Mouse (Mus musculus): ENCODE results near the gene Tead4.
"Not testable (repeated sequence)": the region's sequence is repeated elsewhere in the genome, so short reads cannot be mapped to it uniquely, and the experiment has no call there.

Gene Tead4

DNA sequence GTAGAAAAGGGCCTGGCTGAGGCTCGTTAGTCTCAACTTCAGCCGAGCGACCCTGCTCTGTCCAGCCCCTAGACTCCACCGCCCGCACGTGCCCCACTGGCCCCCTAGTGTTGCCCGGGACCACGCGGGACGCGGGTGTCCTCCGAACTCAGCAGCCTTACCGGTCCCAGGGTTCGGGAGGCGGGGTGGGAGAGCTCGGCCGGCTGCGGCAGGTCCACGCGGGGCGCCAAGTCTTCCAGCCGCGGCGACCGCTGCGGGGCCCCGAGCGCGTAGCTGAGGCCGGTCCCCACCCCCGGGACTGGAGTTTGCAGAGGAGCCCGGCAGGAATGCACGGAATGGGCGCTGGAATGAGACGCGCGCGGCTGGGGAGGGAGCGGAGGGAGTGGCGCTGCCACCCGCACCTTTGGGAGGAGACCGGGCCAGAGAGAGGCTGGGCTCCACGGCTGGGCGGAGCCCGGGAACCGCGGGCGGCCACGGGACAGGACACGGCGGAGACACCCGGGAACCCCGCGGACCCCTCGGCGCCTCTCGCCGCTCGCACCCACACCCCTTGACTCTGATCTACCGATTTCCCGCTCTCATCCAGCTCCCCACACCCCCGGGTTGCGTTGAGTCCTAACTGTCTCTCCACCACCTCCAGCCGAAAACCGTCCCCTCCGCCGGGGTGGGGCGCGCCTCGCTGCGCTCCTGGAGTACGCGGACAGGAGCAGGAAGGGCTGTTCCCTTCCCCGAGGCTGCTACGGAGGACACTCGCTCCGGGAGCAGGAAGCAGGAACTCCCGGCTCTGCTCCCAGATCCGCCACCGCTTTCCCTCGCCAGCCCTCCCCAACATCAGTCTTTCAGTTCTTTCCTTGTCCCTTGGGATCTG is at the start of gene Tead4:
TSS of gene Tead4 (minus strand) at position 690 of the 868 bp plus-strand sequence.
- DNase-seq (ENCODE audit: low spot score): peak; percentile 49

DNA sequence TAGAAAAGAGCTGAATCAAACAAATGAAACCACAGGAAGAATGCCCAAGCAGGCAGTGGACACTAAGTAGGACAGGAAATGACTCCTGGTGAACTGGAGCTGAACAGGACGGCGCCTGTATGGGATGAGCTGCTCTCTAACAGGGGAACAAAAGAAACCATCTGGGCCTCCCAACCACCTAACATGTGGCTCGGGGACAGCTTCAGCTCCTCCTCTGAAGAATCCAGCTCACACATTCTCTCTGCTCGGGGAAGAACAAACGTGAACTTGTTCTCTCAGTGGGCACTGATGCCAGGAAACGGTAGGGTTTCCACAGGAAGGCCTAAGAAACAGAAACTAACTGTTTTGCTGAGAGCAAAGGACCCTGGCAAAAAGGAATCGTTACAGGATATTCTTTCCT is 49.1 kb upstream of the Tead4 start:
- DNase-seq (ENCODE audit: low spot score): no peak

- DNase-seq (ENCODE audit: low spot score): no peak
Observed at GRCm38 (mm10) chr6:128346782-128347181, 46.2 kb upstream of the Tead4 start.

DNA sequence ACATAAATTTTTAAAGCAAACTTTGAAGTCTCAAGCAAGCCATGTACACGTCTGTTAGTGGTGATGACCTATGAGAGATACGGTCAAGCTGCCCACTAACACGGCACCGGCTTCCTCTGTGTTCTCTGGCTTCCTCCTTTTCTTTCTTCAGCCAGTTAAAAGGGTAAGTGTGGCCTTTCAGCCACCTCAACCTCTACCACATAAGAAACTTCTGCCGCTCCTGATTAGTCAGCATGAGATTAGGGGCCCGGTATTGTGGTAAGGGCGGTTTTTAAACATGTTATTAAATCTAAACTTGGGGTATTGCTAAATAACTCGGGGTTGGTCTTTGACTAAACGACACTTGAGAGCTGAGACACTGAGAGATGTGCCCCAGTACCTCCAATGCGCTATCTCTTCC is 45.0 kb upstream of the Tead4 start:
- no peak for DNase-seq (ENCODE audit: low spot score)

- DNase-seq (ENCODE audit: low spot score): no peak
Observed at GRCm38 (mm10) chr6:128341956-128342723, 41.5 kb upstream of the Tead4 start.

GRCm38 (mm10) chr6:128338876-128339275 is 38.3 kb upstream of the Tead4 start:
- DNase-seq (ENCODE audit: low spot score): no peak

- no peak for DNase-seq (ENCODE audit: low spot score)
Observed at GRCm38 (mm10) chr6:128337467-128337866, 36.8 kb upstream of the Tead4 start.

DNA sequence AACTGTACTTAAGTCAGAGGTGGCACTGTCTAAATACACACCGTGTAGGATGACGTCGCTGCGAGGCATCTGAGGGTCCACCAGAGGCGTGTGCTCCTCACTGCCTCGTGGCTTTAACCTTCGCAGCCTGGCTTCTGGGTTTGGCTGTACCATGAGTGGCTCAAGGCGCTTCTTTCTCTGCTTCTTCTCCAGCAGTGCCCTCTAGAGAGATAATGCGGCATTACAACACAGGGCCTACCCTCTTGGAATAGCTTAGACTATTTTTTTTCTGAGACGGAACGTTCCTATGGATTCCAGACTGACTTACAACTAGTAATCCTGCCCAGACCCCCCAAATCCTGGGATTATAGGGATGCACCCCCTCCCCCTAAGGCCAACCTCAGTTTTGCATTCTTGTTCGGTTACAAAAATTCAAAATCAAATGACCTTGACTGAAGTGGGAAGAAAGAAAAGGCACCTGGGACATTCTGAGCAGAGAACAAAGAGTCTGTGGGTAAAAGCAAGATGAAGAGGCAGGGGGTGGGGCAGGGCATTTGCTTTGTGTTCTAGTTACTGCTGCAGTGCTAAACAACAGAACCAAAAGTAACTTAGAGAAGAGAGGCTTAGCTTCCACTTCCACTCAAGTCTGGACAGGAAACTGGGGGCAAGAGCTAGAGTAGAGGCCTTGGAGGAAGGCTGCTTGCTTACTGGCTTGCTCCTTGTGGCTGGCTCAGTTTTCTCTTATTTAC is 33.9 kb upstream of the Tead4 start:
- DNase-seq (ENCODE audit: low spot score): no peak

DNA sequence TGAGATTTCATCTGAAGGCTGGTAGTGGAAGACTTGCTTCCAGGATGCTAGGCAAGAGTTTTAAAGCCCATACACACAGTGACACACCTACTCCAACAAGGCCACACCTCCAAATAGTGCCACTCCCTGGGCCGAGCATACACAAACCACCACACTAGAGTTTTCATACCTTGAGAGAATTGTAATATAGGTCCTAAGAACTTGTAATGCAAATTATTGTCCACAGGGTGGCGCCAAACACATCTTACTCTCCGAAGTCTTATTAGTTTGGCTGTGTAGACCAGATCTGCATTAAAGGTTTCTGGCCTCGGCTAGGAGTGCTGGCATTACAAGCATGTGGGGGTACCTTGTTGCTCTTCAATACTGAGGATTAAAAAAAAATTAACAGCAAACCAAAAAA is 17.7 kb upstream of the Tead4 start:
- peak; percentile 35 for DNase-seq (ENCODE audit: low spot score)

- no peak for DNase-seq (ENCODE audit: low spot score)
Observed at GRCm38 (mm10) chr6:128315597-128315996, 15.0 kb upstream of the Tead4 start.

GRCm38 (mm10) chr6:128314796-128315195 is 14.2 kb upstream of the Tead4 start:
- DNase-seq (ENCODE audit: low spot score): no peak

GRCm38 (mm10) chr6:128308311-128308710 is 7.7 kb upstream of the Tead4 start:
- no peak for DNase-seq (ENCODE audit: low spot score)

GRCm38 (mm10) chr6:128304801-128305200 is 4.2 kb upstream of the Tead4 start:
- DNase-seq (ENCODE audit: low spot score): no peak

GRCm38 (mm10) chr6:128302640-128303039 is 2.0 kb upstream of the Tead4 start:
- not testable (repeated sequence) for DNase-seq (ENCODE audit: low spot score)

- no peak for DNase-seq (ENCODE audit: low spot score)
Observed at GRCm38 (mm10) chr6:128301891-128302290, 1.3 kb upstream of the Tead4 start.

- DNase-seq (ENCODE audit: low spot score): no peak
Observed at GRCm38 (mm10) chr6:128301458-128301857, 835 bp upstream of the Tead4 start.

DNA sequence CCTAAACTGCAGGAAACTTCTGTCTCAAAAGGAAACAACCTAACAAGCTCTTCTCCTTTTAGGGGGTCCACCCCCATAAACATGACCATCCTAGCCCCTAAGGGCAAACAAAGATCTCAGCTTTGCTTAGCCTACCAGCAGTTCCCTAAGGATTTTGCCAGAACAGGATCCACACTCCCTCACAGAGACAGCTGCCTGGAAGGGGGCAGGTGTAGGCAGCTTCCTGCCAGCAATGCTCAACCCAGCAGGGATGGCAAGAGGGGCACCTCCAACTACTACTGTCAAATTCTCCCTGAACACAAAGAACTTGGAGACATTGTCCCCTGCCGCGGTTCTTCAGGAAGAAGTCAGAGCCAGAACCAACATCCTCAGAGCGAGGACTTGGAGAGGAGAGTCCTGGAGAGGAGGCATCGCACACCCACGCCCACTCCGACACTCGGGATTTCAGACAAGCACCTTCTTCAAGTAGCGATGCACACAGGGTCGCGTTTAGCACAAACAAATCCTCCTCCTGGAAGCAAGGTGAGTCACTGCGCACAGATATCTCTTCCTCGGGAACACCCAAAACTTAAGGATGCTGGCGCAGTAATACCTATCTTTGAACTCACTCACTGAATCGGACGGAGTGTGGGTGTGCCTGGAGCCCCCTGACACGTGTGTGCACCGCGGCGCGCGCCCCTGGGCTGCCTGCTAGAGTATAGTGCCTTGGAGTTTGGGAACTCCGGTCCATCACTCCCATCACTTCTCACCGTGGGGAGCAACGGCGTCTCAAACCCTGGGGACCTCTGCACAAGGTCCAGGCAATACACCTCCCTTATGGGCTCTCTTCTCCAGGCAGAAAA is 1.1 kb downstream of the Tead4 start:
- DNase-seq (ENCODE audit: low spot score): no peak

DNA sequence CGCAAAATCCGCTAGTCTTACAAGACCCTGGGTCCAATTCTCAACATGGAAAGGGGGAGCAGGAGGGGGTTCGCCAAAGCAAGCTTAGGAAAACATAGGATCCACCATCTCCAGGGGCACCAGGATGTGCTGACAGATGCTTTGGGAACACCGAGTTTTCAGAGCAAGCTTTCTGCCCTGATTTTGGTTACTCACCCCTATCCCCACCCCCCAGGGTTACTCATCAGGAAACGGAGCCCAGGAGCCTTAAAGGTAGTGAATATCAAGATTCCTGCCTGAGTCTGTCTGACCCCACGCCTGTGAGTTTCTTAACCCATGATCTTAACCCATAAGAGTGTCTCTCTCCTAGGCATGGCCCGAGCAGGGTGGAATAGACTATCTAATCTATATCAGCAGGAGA is 2.4 kb downstream of the Tead4 start:
- no peak for DNase-seq (ENCODE audit: low spot score)

GRCm38 (mm10) chr6:128296750-128297393 is 3.8 kb downstream of the Tead4 start:
- no peak for DNase-seq (ENCODE audit: low spot score)

- DNase-seq (ENCODE audit: low spot score): no peak
Observed at GRCm38 (mm10) chr6:128295876-128296749, 4.5 kb downstream of the Tead4 start.

All from ovary, postnatal 10 days (tissue).